In genomic region chr1:32258942-32259341, GRCm38 (mm10) we compare ENCODE assay signal across 13 mouse cellular contexts.
"Had no signal": no experiment of that assay in that cellular context is flagged by ENCODE, and none has a peak within 500 bp of the region (broad histone marks: within the 10 kb centered on the region; RNA-seq: fewer than 3 reads in every experiment).

No protein-coding gene starts in this region.

- H3K9me3 ChIP-seq: liver, embryonic 13.5 days; midbrain, embryonic 12.5 days; neural tube, embryonic 13.5 days had no signal

- H3K4me3 ChIP-seq: left cerebral cortex, adult 2 months; liver, embryonic 13.5 days; midbrain, embryonic 12.5 days; neural tube, embryonic 13.5 days had no signal

- H3K27ac ChIP-seq: left cerebral cortex, adult 2 months; liver, embryonic 13.5 days; midbrain, embryonic 12.5 days; neural tube, embryonic 13.5 days had no signal

- DNase-seq: kidney, adult 2 months; kidney, postnatal 10 days; kidney, postnatal 36 days; layer of hippocampus, postnatal 36 days; liver, embryonic 13.5 days; lung, adult 2 months; lung, postnatal 14 days; lung, postnatal 4 days; thymus, adult 18-20 months; thymus, postnatal 36 days had no signal

- H3K9ac ChIP-seq: liver, embryonic 13.5 days; midbrain, embryonic 12.5 days; neural tube, embryonic 13.5 days had no signal

- H3K4me2 ChIP-seq: liver, embryonic 13.5 days; midbrain, embryonic 12.5 days; neural tube, embryonic 13.5 days had no signal

- H3K27me3 ChIP-seq: liver, embryonic 13.5 days; midbrain, embryonic 12.5 days; neural tube, embryonic 13.5 days had no signal

- H3K36me3 ChIP-seq: liver, embryonic 13.5 days; midbrain, embryonic 12.5 days; neural tube, embryonic 13.5 days had no signal

- H3K4me1 ChIP-seq: liver, embryonic 13.5 days; midbrain, embryonic 12.5 days; neural tube, embryonic 13.5 days had no signal
